Mouse (Mus musculus) embryonic facial prominence, embryonic 14.5 days (tissue): ENCODE measurements around the gene Gpr171. TPM values are rescaled to one million over a fixed set of nuclear protein-coding genes. Genes with fewer than 3 reads are reported as not detected.
"Not testable (repeated sequence)": the region's sequence is repeated elsewhere in the genome, so short reads cannot be mapped to it uniquely, and the experiment has no call there.

Experiments
- ATAC-seq: fragments of 200-750 bp; cut with Nextera tagmentation; 2 replicates; pipeline ENCODE4 v1.8.0; 2017; ENCODE audit warnings: low read depth, moderate number of reproducible peaks, moderate TSS enrichment
- DNase-seq: peaks from one replicate; pipeline ENCODE4 v3.0.0-alpha.2; 2015; ENCODE audit warnings: low spot score
- H3K27ac ChIP-seq: fragments of 300-500 bp; sonication (generic); replicated peaks from 2 replicates; pipeline ENCODE4 v1.5.1; 2014; ENCODE audit warnings: low read depth, mild to moderate bottlenecking, low read length, moderate library complexity
- H3K27me3 ChIP-seq: fragments of 300-500 bp; sonication (generic); replicated peaks from 2 replicates; pipeline ENCODE4 v1.6.1; 2014; ENCODE audit warnings: low read length; ENCODE audit not compliant: control insufficient read depth, insufficient read depth
- H3K36me3 ChIP-seq: fragments of 300-500 bp; sonication (generic); 2 replicates; pipeline ENCODE4 v1.6.1; 2014; ENCODE audit warnings: low read length, mixed read lengths; ENCODE audit not compliant: control insufficient read depth, insufficient read depth
- H3K4me1 ChIP-seq: fragments of 300-500 bp; sonication (generic); 2 replicates; pipeline ENCODE4 v1.6.1; 2014; ENCODE audit warnings: antibody characterized with exemption, low read length; ENCODE audit not compliant: control insufficient read depth, insufficient read depth
- H3K4me2 ChIP-seq: fragments of 300-500 bp; sonication (generic); 2 replicates; pipeline ENCODE4 v1.6.1; 2014; ENCODE audit warnings: low read depth, mild to moderate bottlenecking, low read length, moderate library complexity, mixed read lengths
- H3K4me3 ChIP-seq: fragments of 300-500 bp; sonication (generic); 2 replicates; pipeline ENCODE4 v1.5.1; 2014; ENCODE audit warnings: low read depth, mild to moderate bottlenecking, low read length
- H3K9ac ChIP-seq: fragments of 300-500 bp; sonication (generic); 2 replicates; pipeline ENCODE4 v1.6.1; 2014; ENCODE audit warnings: low read depth, mild to moderate bottlenecking, low read length, moderate library complexity, mixed read lengths
- H3K9me3 ChIP-seq: fragments of 300-500 bp; sonication (generic); 2 replicates; pipeline ENCODE4 v1.6.1; 2016; ENCODE audit warnings: low read length; ENCODE audit not compliant: control insufficient read depth
- WGBS: fragments of 180-500 bp; shearing (Covaris S2); extraction: QIAGEN DNeasy Blood & Tissue Kit; methylation state at CpG from one replicate; pipeline ENCODE4 v1.1.7; 2014; 5-methylcytosine and 5-hydroxymethylcytosine counted together
- polyA plus RNA-seq: library from polyadenylated mRNA; unstranded; fragments of >200 nt; fragmentation: Nextera tagmentation; extraction: Ambion mirVana; gene quantifications from 2 replicates; pipeline ENCODE4 v1.2.1, GENCODE M21; 2014

The Gpr171 gene
- polyA plus RNA-seq = 0.80 and 1.1 TPM in 2 replicates

DNA sequence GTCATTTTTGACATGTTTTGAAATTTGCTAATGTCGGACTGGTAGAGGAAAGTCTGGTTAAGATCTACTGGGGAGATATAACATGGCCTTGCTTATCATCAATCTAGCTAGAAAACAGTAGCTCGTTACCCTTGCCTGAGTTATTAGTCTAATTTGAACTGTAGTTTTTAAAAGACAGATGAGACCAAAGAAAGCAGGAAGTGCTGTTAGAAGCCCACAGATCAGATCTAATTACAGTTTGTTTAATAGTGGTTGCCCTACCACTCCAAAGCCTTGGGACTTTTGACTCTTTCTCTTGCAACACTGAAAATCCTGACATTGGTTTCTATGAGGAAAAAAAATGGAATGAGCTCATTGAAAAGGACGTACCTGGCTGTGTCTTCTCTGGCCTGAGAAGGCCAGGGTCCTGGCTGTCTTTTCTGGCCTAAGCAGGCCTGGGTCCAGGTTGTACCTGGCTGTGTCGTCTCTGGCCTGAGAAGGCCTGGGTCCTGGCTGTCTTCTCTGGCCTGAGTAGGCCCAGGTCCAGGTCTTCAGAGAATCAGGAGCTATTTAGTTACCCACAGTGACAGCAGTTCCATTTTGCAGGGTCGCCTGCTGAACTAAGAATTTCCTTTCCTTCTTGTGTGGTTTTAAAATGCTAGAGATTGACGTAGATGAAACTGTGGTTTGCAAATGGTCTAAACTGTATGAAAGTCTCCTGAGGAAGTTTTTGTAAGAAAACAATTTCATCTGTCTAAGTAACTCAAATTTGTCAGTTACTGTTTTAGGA, at the start of gene Gpr171:
TSS of gene Gpr171 (minus strand) at position 604 of the 769 bp plus-strand sequence.
- DNase-seq = no peak
- no peaks in the 10 kb centered on the region for H3K9me3 ChIP-seq
- H3K4me3 ChIP-seq = no peak within 1 kb of the TSS
- WGBS = 57% methylated on average over 6 of the region's 6 CpGs
- H3K4me1 ChIP-seq = no peaks in the 10 kb centered on the region
- ATAC-seq = no peak
- no peak within 1 kb of the TSS for H3K4me2 ChIP-seq
- H3K27me3 ChIP-seq = no peaks in the 10 kb centered on the region
- H3K36me3 ChIP-seq = no peaks in the 10 kb centered on the region
- no peak within 1 kb of the TSS for H3K9ac ChIP-seq
- H3K27ac ChIP-seq = no peak within 1 kb of the TSS

- no peak overlapping the region for H3K4me2 ChIP-seq
- H3K4me3 ChIP-seq = no peak overlapping the region
- H3K4me1 ChIP-seq = no peaks in the 10 kb centered on the region
- H3K9me3 ChIP-seq = no peaks in the 10 kb centered on the region
- ATAC-seq (no peak), DNase-seq (no peak)
- H3K27ac ChIP-seq = no peak overlapping the region
- WGBS = 89% methylated on average over 2 of the region's 2 CpGs
- no peak overlapping the region for H3K9ac ChIP-seq
- no peaks in the 10 kb centered on the region for H3K36me3 ChIP-seq
- no peaks in the 10 kb centered on the region for H3K27me3 ChIP-seq
These were observed 49.0 kb upstream of the Gpr171 start for GRCm38 (mm10) chr3:59150624-59151023.

GRCm38 (mm10) chr3:59149646-59150045, 48.0 kb upstream of the Gpr171 start:
- Histone ChIP-seq H3K4me2 (no peak overlapping the region), H3K27me3 (no peaks in the 10 kb centered on the region), H3K36me3 (no peaks in the 10 kb centered on the region), H3K9me3 (no peaks in the 10 kb centered on the region), H3K4me1 (no peaks in the 10 kb centered on the region), H3K9ac (no peak overlapping the region), H3K4me3 (no peak overlapping the region), H3K27ac (no peak overlapping the region)
- no peak for DNase-seq
- ATAC-seq = no peak

DNA sequence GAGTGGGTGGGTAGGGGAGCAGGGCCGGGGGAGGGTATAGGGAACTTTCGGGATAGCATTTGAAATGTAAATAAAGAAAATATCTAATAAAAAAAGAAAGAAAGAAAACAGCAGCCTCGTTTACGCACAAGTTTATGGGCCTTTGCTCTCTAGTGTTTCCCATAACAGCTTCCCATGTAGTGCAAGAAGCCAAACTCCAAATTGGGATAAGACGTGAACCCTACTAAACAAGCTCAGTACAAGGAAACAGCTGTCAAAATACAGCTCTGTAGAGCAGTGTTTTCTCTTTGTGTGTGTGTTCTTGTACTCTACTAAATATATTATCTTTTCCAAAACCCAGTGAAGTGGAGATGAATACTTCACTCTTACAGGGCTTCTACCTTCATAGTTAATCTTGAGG, 43.6 kb upstream of the Gpr171 start:
- Histone ChIP-seq H3K9ac (no peak overlapping the region), H3K9me3 (no peaks in the 10 kb centered on the region), H3K27me3 (no peaks in the 10 kb centered on the region), H3K4me3 (no peak overlapping the region), H3K4me2 (no peak overlapping the region), H3K36me3 (no peaks in the 10 kb centered on the region), H3K4me1 (no peaks in the 10 kb centered on the region), H3K27ac (no peak overlapping the region)
- ATAC-seq (no peak), DNase-seq (no peak)
- 63% methylated on average over 5 of the region's 5 CpGs for WGBS

DNA sequence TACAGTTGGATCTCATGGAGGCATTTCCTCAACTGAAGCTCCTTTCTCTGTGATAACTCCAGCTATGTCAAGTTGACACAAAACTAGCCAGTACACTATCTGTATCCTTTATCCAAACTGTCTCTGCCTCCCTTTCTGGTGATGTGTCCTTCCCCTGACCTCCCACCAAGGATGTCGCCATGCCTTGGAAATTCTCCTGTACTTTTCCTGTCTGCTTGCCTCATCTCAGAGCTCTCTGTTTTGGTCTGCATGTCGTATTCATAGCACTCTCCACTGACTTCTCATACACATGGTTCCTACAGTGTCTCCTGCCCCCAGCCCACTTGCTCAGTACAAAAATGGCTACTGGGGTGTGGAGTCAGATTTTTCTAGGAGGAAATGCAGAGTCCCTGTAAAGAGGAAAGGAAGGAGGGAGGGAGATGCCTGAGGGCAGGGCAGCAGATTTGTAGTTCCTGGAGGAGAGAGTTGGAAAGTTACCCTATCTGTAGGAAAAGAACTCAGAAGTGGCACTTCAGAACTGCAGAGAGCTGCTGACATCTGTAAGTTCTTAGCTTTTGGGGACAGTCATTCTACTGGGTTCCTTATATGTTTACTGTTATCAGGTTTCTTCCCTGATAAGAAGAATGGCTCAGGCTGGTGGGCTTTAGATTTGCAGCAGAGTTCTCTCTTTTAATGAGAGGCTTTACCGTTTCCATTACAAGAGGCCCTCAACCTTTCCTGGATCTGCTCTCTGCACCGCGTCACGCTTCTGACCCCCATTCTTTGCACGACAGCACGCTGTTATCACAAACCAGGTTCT, 40.1 kb upstream of the Gpr171 start:
- Histone ChIP-seq H3K27ac (no peak overlapping the region), H3K36me3 (no peaks in the 10 kb centered on the region), H3K9ac (no peak overlapping the region), H3K9me3 (no peaks in the 10 kb centered on the region), H3K4me3 (no peak overlapping the region), H3K27me3 (no peaks in the 10 kb centered on the region), H3K4me1 (no peaks in the 10 kb centered on the region), H3K4me2 (no peak overlapping the region)
- DNase-seq = no peak
- 68% methylated on average over 8 of the region's 8 CpGs for WGBS
- no peak for ATAC-seq

- ATAC-seq, H3K9me3 ChIP-seq, DNase-seq, H3K27me3 ChIP-seq, H3K36me3 ChIP-seq, H3K9ac ChIP-seq, H3K27ac ChIP-seq, H3K4me3 ChIP-seq, H3K4me2 ChIP-seq, H3K4me1 ChIP-seq: not testable (repeated sequence)
- 68% methylated on average over 4 of the region's 4 CpGs for WGBS
These were observed 39.3 kb upstream of the Gpr171 start for GRCm38 (mm10) chr3:59140941-59141340.

- H3K4me3 ChIP-seq = no peak overlapping the region
- no peaks in the 10 kb centered on the region for H3K27me3 ChIP-seq
- H3K4me2 ChIP-seq = no peak overlapping the region
- H3K9ac ChIP-seq = no peak overlapping the region
- no peaks in the 10 kb centered on the region for H3K9me3 ChIP-seq
- no peaks in the 10 kb centered on the region for H3K4me1 ChIP-seq
- no peak overlapping the region for H3K27ac ChIP-seq
- DNase-seq (no peak), ATAC-seq (no peak)
- H3K36me3 ChIP-seq = no peaks in the 10 kb centered on the region
- WGBS = 74% methylated on average over 2 of the region's 2 CpGs
These were observed 38.5 kb upstream of the Gpr171 start for GRCm38 (mm10) chr3:59140115-59140514.

- Histone ChIP-seq H3K27me3 (no peaks in the 10 kb centered on the region), H3K9ac (no peak overlapping the region), H3K27ac (no peak overlapping the region), H3K36me3 (no peaks in the 10 kb centered on the region), H3K4me3 (no peak overlapping the region), H3K4me1 (no peaks in the 10 kb centered on the region), H3K4me2 (no peak overlapping the region), H3K9me3 (no peaks in the 10 kb centered on the region)
- ATAC-seq = no peak
- DNase-seq = no peak
These were observed 38.0 kb upstream of the Gpr171 start for GRCm38 (mm10) chr3:59139651-59140051.
